Mouse (Mus musculus): ENCODE measurements at regions not wholly inside any gene's neighbourhood (a gene's known extent, or its start where the extent isn't known, plus 50 kb on each side); places are given as distances from the start of the nearest gene placed in this dataset.
A peak's percentile ranks its signal among the peaks of the same experiment; 100 is the strongest.

DNA sequence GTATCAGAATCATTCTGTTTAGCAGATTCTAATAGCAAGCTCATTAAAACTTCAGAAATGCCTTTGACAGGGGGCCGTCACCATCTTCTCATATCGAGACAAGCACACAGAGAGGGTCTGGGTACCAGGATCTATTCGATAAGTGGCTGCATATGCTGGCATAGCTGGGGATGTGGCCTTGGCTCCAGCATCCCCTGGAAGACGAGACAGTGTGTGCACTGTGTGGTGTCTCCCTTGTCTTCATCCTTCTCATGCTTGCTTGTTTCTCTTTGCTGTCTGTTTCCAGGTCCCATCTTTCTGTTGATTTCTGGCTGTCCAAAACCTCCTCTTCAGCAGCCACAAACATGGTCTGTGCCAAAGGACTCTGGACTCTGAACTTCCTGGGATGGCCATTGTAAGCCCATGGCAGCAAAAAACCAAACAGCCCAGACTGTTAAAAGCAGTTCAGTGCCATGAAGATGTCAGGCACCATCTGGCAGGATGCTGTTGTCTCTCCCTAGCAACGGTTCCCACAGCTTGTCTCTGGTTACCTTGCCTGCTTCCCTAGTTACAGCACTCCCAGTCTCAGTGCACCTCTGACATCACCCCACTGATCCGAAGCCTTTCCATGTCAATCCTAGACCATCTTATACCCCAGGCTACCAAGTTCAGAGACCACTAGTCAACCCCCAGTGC, 56.5 kb downstream of the Kctd12 start:
- no peak for DNase-seq

DNA sequence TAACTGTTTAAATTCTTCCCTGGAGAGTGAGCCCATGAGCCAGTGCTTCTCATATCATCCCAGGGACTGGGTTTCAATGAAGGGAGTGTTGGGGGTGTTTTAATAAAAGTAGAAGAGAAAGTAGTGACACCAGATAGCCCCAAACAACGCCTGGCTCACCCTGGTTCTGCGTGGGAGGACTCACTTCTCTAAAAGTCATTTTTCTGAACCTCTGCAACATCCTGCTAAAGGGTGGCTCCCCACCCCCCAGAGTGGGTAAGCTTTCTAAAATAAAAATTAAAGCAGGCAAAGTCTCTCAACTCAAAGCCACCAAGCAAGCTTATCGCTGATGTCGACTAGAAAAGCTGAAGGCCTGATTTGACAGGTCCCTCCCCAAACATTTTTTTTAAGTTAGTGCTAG, 57.8 kb downstream of the Kctd12 start:
- DNase-seq: no peak

- no peak for DNase-seq
These were observed 59.9 kb downstream of the Kctd12 start for GRCm38 (mm10) chr14:102922496-102922993.

DNA sequence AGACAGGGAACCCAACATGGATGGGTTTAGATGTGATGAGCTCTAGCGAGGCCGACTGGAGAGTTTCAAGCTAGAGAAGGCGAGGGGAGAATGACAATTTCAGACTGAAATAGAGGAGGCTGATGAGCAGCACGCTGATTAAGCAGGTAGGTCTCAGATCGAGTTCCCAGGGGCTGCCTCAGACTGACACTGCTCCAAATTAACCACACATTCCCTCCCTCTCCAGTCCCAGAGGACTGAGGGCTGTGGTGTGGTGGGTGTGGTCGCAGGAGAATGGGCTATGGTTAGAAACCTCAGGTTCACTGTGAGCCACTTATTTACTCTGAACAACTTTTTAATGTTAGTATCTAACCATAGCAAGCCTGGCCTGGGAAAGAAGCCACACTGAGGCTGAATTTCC, 62.0 kb downstream of the Kctd12 start:
- no peak for DNase-seq

GRCm38 (mm10) chr14:102919261-102919801, 63.1 kb downstream of the Kctd12 start:
- DNase-seq: no peak

DNA sequence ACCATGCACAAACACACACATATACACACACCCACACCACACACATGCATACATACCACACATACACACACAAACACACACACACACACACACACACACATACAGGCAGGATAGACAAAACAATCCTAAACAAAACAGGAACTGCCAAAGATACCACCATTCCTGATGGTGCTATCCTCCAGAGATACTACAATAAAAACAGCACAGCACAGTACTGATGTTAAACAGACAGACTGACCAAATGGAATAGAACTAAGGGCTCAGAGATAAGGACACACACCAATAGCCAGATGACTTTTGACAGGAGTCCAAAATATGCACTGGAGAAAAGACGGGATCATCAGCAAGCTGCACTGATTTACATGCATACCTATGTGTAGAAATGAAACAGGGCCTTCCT, 64.5 kb downstream of the Kctd12 start:
- no peak for DNase-seq

GRCm38 (mm10) chr14:102915918-102916317, 66.5 kb downstream of the Kctd12 start:
- DNase-seq: no peak

DNA sequence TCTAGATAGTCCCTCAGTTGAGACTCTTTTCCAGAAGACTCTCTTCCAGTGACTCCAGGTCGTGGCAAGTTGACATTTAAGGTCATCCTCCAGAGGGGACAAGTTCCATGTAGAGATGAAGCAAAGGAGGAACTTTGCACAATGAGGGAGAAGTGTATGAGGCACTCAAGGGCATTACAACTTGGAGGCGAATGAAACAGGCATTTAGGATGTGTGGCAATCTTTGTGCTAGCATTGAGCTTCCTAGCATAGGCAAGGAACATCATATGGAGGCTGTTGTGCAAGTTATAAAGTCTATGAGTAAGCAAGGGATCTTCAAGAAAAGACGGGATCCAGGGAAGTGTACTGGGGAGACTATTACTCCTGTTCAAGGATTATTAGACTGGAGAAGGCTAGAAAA, 70.9 kb downstream of the Kctd12 start:
- no peak for DNase-seq

GRCm38 (mm10) chr14:102908990-102909389, 73.4 kb downstream of the Kctd12 start:
- no peak for DNase-seq

DNA sequence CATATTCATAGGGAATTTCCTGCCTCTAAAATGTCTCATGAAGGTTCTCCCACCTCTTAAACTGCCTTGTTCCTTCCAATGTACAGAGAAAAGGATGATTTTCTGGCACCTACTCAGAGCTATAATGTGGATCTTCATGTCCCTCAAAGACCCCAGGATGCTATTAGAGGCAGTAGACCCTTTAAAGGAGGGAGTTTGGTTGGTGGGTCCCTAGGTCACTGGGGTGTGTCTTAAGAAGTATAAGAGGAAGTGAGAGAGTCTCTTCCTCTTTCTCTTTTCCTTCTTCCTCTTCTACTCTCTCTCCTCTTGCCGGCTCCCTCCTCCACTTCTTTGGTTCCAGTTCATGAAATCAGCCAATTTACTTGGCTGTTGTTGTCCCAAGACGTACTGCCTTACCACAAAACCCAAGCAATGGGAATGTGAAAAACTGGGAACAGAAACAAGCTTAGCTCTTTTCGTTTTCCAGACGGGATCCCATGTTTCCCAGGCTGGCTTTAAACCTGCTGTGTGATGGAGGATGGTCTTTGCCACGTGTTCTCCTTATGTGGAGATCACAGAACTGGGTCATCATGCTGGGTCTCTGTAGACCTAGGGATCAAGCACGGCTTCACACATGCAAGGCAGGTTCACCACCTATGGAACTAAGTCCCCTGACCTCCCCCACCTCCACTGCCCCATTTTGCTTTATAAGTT, 74.9 kb downstream of the Kctd12 start:
- DNase-seq: no peak

DNA sequence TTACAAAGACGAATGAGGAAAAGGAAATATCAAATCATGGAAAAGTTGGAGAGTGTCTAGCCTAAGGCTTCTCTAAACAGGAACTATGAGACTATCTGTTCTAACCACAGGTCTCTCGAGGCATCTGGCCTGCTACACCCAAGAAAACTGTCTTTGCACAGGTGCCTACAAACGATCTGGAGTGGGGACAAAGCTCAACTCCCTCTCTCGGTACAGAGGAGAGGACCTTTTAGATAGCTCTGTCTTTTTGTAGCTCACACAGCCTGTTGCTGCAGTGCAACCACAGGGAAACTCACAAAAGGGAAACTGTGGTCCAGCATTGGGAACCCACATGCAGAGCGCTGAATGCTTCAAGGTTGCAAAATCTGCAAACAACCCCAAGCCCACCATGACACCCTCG, 75.6 kb downstream of the Kctd12 start:
- peak; percentile 56 for DNase-seq

GRCm38 (mm10) chr14:102906286-102906685, 76.2 kb downstream of the Kctd12 start:
- peak; percentile 56 for DNase-seq

- DNase-seq: no peak
These were observed 79.5 kb downstream of the Kctd12 start for GRCm38 (mm10) chr14:102902906-102903305.

GRCm38 (mm10) chr14:102902236-102902635, 80.2 kb downstream of the Kctd12 start:
- DNase-seq: no peak

DNA sequence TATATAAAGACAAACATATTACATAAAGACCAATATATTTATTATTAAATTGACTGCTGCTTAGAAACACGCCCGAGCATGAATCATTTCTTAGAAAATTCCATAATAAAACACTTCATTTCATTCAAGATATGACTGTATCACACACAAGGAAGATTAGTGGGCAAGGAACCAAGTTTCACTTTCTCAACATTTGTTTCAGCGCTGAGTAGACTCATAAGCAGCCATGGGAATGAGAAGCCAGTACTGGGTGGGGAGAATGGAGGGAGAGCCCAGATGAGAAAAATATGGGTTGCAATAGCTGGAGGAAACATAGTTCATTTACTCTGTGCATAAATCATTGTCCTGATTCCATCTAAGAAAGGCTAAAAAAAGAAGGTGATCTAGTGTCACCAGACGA, 84.0 kb downstream of the Kctd12 start:
- no peak for DNase-seq

GRCm38 (mm10) chr14:102897039-102897438, 85.4 kb downstream of the Kctd12 start:
- DNase-seq: no peak

- no peak for DNase-seq
These were observed 85.9 kb downstream of the Kctd12 start for GRCm38 (mm10) chr14:102896527-102896926.

- DNase-seq: no peak
These were observed 89.2 kb downstream of the Kctd12 start for GRCm38 (mm10) chr14:102893241-102893640.

DNA sequence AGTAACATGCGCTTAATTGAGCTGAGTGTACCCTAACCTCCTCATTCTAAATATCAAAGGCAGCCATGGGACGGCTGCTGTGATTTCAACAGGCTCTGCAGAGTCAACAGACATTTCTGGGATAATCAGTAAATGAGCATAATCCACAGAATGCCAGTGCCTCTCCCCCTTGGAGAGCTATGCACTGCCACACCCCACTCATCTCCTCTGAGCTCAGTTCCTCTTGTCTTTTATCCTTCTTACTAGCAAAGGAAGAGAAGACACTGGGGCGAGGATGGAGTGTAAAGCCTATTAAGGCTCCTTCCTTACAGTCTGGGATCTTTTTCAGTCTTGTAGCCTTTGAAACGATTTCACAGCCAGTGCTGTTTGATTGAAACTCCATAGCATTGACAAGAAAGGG, 90.9 kb downstream of the Kctd12 start:
- DNase-seq: no peak

DNA sequence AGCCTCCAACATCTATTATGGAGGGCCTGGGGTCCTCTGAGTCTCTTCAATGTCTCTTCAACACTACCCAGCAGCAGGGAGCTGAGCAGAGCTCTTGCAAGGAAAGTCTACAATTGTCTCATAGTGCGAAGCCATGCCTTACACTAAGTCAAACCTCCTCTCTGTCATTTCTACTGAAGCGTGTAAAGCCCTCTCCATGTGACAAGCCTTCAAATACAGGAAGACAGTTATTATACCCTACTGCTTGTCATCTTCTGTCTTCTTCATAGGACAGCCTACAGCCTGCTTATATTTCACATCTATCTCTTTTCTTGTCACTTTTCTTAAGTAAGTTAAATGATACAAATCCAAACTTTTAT, 97.2 kb downstream of the Kctd12 start:
- no peak for DNase-seq

DNA sequence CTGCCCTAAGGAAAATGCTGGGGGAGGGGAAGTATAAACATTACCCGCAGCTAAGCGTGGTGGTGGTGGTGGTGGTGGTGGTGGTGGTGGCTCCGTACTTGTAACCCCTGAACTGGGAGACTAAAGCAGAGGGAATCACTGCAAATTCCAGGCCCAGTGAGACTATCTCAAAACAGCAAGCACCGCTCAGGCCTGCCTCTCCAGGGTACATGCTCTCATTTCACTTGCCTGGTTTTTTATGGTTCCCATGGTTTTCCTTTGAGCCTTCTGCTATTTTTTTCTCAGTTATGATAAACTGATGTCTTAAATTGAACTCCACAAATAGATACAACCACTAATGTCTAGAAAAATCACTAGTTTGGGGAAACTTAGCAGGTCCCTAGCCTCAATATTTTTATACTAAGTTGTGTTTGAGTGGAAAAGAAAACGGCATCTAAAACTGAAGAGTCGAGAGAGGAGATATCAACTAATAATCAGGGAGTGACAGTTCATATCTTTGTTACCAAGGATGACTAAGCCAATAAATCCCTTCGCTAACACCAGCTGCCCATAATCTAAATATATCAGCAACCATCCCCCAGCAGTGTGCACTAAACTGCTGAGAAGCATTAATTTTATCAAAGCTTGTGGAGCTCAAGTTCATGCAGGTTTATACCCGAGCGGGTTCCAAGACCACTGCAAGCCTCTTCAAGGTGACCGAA, 97.7 kb downstream of the Kctd12 start:
- no peak for DNase-seq

DNA sequence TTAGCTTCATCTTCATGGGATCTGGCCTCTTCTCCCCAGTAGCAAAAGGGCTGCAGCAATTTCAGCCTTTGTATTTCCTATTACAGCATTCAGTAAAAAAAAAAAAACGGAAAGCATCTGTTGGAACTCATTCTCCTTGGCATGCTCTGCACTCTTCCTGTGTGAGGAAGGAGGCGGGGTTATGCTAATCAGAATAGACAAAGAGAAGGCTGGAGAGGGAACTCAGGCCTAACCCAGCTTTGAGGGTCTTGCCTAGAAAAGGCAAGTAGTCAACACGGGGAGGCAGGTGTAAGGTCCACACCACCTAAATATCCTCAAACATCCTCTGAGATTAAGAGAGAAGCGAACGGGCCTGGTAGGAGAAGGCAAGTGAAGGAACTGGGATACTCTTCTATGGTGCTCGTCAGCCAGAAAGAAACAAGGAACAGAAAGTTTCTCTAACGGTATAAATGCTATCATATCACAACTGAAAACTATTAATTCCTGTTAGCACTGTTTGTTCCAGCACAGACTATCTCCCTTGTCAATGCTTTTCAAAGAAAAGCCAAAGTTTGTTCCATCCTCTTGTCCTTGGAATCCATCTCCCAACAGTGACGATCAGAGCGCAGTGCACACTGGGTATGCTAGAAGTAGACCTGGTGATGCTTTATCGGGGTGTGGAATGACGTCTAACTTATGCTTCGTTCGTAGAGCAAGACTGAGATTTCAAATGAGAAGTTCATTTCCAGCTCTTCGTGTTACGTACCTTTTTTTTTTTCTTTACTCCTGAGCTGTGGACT, 98.9 kb downstream of the Kctd12 start:
- peak; percentile 45 for DNase-seq

DNA sequence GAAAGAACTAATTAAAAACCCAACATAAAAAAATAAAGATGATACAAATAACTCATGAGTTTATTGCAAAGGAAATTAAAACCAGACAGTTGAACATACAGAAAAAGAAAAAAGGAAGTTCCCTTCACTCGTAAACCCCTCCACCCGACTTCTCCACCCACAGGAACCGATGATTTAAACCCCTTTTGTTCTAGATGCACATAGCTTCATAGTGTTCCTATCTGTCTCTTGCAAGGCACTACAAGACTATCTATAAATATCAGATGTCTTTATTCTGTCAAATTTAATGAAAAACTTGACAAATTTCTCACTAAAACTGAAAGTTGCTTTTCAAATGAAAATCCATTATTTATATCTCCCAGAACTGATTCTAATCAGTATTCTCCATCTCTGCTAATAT, 100.2 kb downstream of the Kctd12 start:
- no peak for DNase-seq

Data from thymus, postnatal 14 days (tissue).